Mouse (Mus musculus) brain, adult 2 months (tissue): Measurements from ENCODE around the gene Lypd3.
A peak's percentile ranks its signal among the peaks of the same experiment; 100 is the strongest.

ENCODE experiments used
- DNase-seq: peaks from one replicate; pipeline ENCODE4 v3.0.0; 2011; ENCODE audit warnings: low read depth, low spot score

Gene Lypd3

GRCm38 (mm10) chr7:24636264-24636663 lies at the start of gene Lypd3:
Gene Lypd3, plus strand, starts transcription at chr7:24636550.
- no peak for DNase-seq

- peak; percentile 39 for DNase-seq
Observed at GRCm38 (mm10) chr7:24586828-24587227, 49.5 kb upstream of the Lypd3 start.

GRCm38 (mm10) chr7:24587330-24588105 lies 48.8 kb upstream of the Lypd3 start, which contains the start of the genes Ethe1 and Zfp575:
Gene Ethe1, plus strand, starts transcription at chr7:24587543.
Gene Zfp575, minus strand, starts transcription at chr7:24587641.
- DNase-seq, result peak; percentile 89

- no peak for DNase-seq
Observed at GRCm38 (mm10) chr7:24588336-24588735, 48.0 kb upstream of the Lypd3 start.

GRCm38 (mm10) chr7:24591735-24592134 lies 44.6 kb upstream of the Lypd3 start:
- DNase-seq, result peak; percentile 22

GRCm38 (mm10) chr7:24592163-24592562 lies 44.2 kb upstream of the Lypd3 start:
- no peak for DNase-seq

GRCm38 (mm10) chr7:24592781-24593180 lies 43.6 kb upstream of the Lypd3 start:
- DNase-seq, result peak; percentile 25

- DNase-seq, result peak; percentile 83
Observed at GRCm38 (mm10) chr7:24593621-24594308, 42.6 kb upstream of the Lypd3 start.

GRCm38 (mm10) chr7:24594309-24594803 lies 42.0 kb upstream of the Lypd3 start:
- DNase-seq, result no peak

- no peak for DNase-seq
Observed at GRCm38 (mm10) chr7:24595464-24595863, 40.9 kb upstream of the Lypd3 start.

- no peak for DNase-seq
Observed at GRCm38 (mm10) chr7:24598121-24598520, 38.2 kb upstream of the Lypd3 start.

GRCm38 (mm10) chr7:24599211-24600067 lies 36.9 kb upstream of the Lypd3 start:
- no peak for DNase-seq

GRCm38 (mm10) chr7:24600941-24601597 lies 35.3 kb upstream of the Lypd3 start:
- peak; percentile 98 for DNase-seq

- peak; percentile 31 for DNase-seq
Observed at GRCm38 (mm10) chr7:24605561-24605960, 30.8 kb upstream of the Lypd3 start.

- DNase-seq, result no peak
Observed at GRCm38 (mm10) chr7:24606046-24606445, 30.3 kb upstream of the Lypd3 start.

GRCm38 (mm10) chr7:24608017-24608416 lies 28.3 kb upstream of the Lypd3 start:
- peak; percentile 74 for DNase-seq

GRCm38 (mm10) chr7:24608561-24608960 lies 27.8 kb upstream of the Lypd3 start:
- no peak for DNase-seq

- no peak for DNase-seq
Observed at GRCm38 (mm10) chr7:24610144-24610878, 26.0 kb upstream of the Lypd3 start, which contains the start of gene Phldb3. Gene Phldb3, plus strand, starts transcription at chr7:24610763.

- DNase-seq, result peak; percentile 26
Observed at GRCm38 (mm10) chr7:24610879-24611494, 25.4 kb upstream of the Lypd3 start.

- no peak for DNase-seq
Observed at GRCm38 (mm10) chr7:24611709-24612108, 24.6 kb upstream of the Lypd3 start.
